Mouse (Mus musculus): ENCODE results near the gene Clip3. TPM values are rescaled to one million over a fixed set of nuclear protein-coding genes. Genes with fewer than 3 reads are reported as not detected.

Gene Clip3
- total RNA-seq, 2 experiments from 2014 or later = 10.1 to 12.8 TPM

DNA sequence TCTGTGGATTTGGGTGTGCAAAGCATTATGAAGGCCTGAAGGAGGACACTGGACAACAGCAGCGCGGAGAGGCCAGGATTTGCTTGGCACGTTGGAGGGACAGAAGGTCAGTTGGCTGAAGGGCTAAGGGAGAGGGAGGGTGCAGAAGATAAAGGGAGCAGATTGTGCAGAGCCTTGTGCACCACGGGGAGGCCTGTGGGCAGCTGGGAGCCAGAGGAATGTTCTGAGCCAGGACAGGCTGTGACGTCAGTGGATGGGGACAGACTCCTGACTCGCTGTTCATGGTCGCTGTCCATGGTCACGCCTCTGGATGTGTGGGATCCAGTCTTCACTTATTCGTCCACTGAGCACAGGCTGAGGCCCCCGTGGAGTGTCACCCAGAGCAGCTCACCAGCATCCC is 3.6 kb downstream of the Clip3 start:
- peak; percentile 77 for DNase-seq

DNA sequence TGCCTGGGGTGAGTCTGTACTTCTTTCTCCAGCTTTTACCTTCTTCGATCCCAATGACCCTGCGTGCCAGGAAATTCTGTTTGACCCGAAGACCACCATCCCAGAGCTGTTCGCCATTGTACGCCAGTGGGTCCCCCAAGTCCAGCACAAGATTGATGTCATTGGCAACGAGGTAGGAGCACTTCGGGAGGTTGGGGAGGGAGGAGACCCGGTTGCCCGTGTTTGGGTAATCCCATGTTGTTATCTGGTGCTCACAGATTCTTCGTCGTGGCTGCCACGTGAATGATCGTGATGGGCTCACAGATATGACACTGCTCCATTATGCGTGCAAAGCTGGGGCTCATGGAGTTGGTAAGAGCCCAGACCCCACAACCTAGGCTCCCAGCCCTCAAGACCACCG is 5.3 kb downstream of the Clip3 start:
- DNase-seq = no peak

GRCm38 (mm10) chr7:30297266-30297665 is 5.7 kb downstream of the Clip3 start:
- DNase-seq = no peak

GRCm38 (mm10) chr7:30300914-30301313 is 9.4 kb downstream of the Clip3 start:
- DNase-seq = no peak

DNA sequence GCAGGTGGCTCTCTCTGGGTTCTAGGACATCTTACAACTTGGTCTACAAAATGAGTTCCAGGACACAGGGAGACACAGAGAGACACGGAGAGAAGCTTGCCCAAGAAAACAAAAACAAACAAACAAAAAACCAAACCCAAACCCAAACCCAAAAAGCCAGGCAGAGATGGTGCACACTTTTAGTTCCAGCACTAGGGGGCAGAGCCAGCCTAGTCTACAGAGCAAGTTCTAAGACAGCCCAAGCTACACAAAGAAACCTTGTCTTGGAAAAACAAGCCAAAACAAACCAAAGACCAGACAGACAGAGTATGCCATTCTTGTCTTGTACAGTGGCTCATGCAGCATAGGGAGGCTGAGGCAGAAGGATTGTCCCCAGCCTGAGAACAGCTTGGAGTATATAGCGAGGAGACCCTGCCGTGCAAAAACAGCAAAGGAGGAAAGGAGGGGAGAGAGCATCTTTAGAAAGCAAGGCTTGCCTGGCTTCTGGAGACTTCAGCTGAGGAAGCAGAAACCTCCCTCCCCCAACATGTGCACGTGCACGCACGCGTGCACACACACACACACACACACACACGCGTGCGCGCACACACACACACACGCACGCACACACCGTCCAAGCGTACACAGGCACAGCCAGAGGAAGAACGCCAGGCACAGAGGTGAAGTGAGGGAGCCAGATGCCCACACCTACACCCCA is 14.7 kb downstream of the Clip3 start:
- DNase-seq = no peak

- DNase-seq = peak; percentile 93
Observed at GRCm38 (mm10) chr7:30308076-30309005, 16.8 kb downstream of the Clip3 start, which contains the start of gene Alkbh6. TSS of gene Alkbh6 (plus strand) at chr7:30308717.

DNA sequence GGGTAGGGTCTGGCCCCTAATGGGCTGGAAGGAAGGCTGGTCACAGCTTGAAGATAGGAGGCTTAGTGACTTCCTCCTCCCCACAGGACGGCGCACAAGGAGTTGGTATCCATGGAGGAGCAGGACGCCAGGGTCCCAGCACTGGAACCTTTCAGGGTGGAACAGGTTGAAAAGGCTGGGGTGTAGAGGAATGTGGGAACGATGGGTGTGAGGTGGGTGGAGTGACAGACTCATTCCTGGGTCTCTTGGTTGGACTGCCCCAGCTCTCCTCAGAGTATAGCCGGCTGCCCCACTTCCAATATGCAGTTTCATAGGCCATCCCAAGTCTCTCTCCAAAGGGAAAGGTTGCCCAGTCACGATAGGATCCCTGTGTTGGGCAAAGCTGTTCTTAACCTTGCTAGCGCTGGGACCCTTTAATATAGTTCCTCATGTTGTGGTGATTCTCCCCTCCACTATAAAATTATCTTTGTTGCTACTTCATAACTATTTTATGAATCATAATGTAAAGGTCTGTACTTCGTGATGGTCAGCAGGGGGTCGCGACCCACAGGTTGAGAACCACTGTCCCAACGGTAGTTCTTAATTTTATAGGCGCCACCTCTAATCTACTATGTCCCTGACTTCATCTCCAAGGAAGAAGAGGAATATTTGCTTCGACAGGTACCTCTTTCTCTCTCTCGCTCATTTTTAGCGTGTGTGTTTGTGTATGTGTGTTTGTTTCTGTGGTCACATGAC is 18.0 kb downstream of the Clip3 start:
- no peak for DNase-seq

DNA sequence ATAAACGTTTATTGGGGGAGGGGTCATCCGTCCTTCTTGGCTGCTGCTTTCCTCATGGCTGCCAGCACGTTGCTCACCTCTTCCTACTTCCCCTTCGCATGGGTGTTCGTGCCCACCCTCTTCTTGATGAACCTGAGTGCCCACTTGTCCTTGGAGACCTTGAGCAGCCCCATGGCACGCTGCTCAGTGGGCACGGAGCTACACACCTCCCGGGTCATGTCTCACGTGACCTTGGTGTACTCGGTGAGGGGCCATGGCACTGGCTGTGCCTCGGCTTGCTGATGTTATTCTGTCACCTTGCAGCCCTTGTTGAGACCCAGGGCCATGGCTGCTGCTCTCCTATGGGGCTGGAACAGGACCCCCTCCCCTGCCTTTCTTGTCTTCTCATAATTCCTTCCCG is 18.6 kb downstream of the Clip3 start:
- DNase-seq = no peak

- DNase-seq = no peak
Observed at GRCm38 (mm10) chr7:30313666-30314320, 22.3 kb downstream of the Clip3 start.

- no peak for DNase-seq
Observed at GRCm38 (mm10) chr7:30314721-30315155, 23.2 kb downstream of the Clip3 start, which contains the start of gene Syne4. TSS of gene Syne4 (plus strand) at chr7:30314807.

- DNase-seq = no peak
Observed at GRCm38 (mm10) chr7:30315559-30316529, 24.3 kb downstream of the Clip3 start.

DNA sequence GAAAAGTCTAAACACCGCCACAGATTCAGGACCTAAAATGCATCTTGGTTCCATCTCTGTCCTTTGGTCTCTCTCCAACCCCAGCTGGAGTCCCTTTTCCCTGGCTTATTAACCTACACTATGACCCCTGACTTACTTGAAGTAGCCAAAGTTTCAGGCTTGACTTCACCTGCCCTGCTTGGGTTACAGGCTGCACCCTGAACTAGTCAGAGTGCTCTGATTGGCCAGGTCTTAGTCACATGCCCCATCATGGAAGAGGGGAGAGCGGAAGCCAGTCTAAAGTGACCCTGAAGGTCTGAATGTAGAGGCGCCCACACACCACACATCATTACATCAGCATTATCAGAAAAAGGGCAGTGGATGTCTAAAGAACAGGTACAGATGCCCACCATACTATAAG is 26.6 kb downstream of the Clip3 start:
- no peak for DNase-seq

GRCm38 (mm10) chr7:30320946-30321345 is 29.4 kb downstream of the Clip3 start:
- no peak for DNase-seq

DNA sequence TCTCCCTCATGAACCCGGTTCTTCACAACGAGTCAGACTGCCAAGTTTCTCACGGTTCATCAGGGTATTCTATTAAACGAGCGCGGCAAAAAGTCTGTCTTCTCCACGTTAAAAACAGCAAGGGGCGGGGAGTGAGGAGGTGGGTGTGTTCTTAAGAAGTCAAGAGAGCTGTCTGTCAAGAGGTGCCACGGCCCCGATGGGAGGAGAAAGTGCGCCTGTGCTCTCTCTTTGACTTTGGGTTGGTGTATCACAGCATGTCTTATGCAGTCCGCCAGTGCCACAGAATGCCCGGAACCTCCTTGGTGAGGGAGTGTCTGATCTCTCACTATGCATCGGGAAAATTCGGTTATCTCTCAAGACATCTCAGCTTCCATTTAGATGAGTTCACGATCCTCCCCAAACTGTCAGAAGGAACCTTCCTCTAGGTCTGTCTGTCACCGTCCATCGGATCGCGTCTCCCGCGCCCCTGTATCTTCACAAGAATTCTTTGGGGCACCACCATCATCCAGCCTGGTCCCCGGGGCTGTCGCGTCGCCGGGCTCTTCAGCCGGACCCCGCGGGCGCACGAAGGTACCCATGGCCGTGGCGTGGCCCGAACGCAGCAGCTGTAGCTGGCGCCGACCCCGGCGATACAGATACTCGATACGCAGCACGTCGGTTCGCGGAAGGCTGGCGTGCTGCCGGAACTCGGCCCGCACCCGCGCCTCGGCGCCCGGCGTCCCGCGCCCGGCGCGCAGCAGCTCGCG is 30.2 kb downstream of the Clip3 start, which contains the start of gene E130208F15Rik:
TSS of gene E130208F15Rik (plus strand) at position 202 of the 746 bp plus-strand sequence.
- peak; percentile 75 for DNase-seq

DNA sequence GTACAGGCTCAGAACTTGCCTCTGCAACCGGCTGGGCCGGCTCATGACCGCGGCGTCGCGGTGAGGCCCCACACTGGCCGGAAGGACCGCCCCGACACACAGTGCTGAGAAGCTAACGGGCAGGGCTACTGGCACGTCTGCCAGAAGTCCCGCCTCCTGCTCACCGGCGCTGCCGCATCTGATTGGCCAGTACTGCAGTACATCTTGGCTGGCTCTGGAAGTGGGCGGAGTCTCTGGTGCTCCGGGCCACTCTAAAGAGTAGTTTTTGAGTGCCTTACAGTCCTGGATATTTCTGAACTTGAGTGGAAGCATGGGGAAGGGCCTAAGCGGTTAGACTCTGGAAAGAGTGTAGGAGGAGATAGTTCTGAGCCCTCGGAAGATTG is 30.7 kb downstream of the Clip3 start:
- DNase-seq = peak; percentile 98

GRCm38 (mm10) chr7:30322865-30323264 is 31.3 kb downstream of the Clip3 start:
- no peak for DNase-seq

GRCm38 (mm10) chr7:30323795-30324194 is 32.3 kb downstream of the Clip3 start, which contains the start of gene Sdhaf1:
TSS of gene Sdhaf1 (minus strand) at chr7:30323895.
- DNase-seq = no peak

GRCm38 (mm10) chr7:30324300-30324944 is 32.9 kb downstream of the Clip3 start:
- DNase-seq = no peak

DNA sequence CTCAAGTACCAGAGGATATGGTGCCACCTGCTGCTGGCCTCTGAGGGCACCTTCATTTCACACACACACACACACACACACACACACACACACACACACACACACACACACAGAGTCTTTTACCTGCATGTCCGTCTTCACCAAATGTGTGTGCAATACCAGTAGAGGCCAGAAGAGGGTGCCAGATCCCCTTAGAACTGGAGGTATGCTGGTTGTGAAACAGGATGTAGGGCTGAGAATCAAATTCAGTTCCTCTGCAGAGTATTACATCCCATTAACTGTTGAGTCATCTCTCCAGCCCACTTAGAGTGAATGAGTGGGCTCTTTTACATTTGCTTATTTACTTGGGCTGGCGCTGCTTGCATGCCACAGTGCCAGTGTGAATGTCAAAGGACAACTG is 33.8 kb downstream of the Clip3 start:
- peak; percentile 59 for DNase-seq
